Mouse (Mus musculus): Measurements from ENCODE around the gene Ttc7b. TPM values are rescaled to one million over a fixed set of nuclear protein-coding genes. Genes with fewer than 3 reads are reported as not detected.

Ttc7b gene
- polyA plus RNA-seq, 1 experiment from 2014 or later, result 4.2 TPM

DNA sequence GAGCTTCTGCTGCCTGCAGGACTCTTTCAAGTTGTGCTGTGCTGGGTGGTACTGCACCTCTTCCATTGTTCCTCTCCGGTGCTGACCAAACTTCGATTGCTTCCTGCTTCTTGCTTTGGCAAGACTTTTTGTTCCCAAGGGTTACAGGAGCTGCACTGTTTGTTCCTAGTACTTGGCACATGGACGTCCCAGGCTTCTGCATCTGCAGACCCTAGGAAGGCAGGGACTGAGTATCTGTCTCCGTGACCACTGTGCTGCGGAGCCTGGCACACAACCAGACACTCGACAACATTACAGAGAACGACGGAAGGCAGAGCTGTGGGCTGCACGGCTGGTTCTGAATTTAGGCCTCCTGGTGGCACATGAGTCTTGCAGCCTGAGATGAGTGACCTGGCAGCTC lies 192.1 kb downstream of the Ttc7b start:
- peaks cover 48% of the 10 kb centered on the region for H3K36me3 ChIP-seq (replicated peaks)
- H3K27me3 ChIP-seq (replicated peaks; ENCODE audit: low read depth, poor library complexity, severe bottlenecking), result no peaks in the 10 kb centered on the region
- H3K27ac ChIP-seq (replicated peaks), result no peak overlapping the region
- 90% methylated on average over 9 of the region's 9 CpGs for WGBS
- no peak for DNase-seq (ENCODE audit: low spot score)
- no peaks in the 10 kb centered on the region for H3K4me1 ChIP-seq
- no peaks in the 10 kb centered on the region for H3K9me3 ChIP-seq
- H3K4me3 ChIP-seq, result no peak overlapping the region

GRCm38 (mm10) chr12:100326732-100327131 lies 193.9 kb downstream of the Ttc7b start:
- H3K4me3 ChIP-seq, result no peak overlapping the region
- H3K9me3 ChIP-seq, result no peaks in the 10 kb centered on the region
- H3K27ac ChIP-seq (replicated peaks), result no peak overlapping the region
- H3K4me1 ChIP-seq, result no peaks in the 10 kb centered on the region
- WGBS, result 76% methylated on average over 2 of the region's 2 CpGs
- DNase-seq (ENCODE audit: low spot score), result no peak
- H3K27me3 ChIP-seq (replicated peaks; ENCODE audit: low read depth, poor library complexity, severe bottlenecking), result no peaks in the 10 kb centered on the region
- peaks cover 46% of the 10 kb centered on the region for H3K36me3 ChIP-seq (replicated peaks)

GRCm38 (mm10) chr12:100325618-100326017 lies 195.0 kb downstream of the Ttc7b start:
- no peak overlapping the region for H3K27ac ChIP-seq (replicated peaks)
- H3K36me3 ChIP-seq (replicated peaks), result peaks cover 49% of the 10 kb centered on the region
- H3K4me1 ChIP-seq, result no peaks in the 10 kb centered on the region
- H3K9me3 ChIP-seq, result no peaks in the 10 kb centered on the region
- H3K27me3 ChIP-seq (replicated peaks; ENCODE audit: low read depth, poor library complexity, severe bottlenecking), result no peaks in the 10 kb centered on the region
- no peak overlapping the region for H3K4me3 ChIP-seq
- 96% methylated on average over 4 of the region's 4 CpGs for WGBS
- no peak for DNase-seq (ENCODE audit: low spot score)

DNA sequence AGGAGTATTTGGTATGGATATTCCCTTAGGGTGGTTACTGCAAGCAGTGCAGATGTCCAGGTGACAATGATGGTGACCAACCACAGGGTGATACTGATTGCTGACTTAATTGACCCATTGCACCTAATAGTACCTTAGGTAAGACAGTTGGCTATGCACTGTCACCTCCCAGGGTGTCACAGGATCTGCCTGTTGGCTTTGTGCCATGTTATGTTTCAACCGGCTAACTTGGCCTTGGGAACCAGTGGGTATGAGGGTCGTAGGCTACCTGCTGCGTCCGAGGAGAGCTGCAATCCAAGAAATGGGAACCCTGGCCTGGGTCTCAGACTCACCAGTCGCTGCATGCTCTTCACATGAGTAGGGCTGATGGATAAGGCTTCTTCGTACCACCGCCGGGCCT lies 195.4 kb downstream of the Ttc7b start:
- 95% methylated on average over 8 of the region's 8 CpGs for WGBS
- Histone ChIP-seq H3K4me1 (no peaks in the 10 kb centered on the region), H3K27me3 (replicated peaks; ENCODE audit: low read depth, poor library complexity, severe bottlenecking) (no peaks in the 10 kb centered on the region), H3K9me3 (no peaks in the 10 kb centered on the region), H3K27ac (replicated peaks) (no peak overlapping the region), H3K36me3 (replicated peaks) (peaks cover 51% of the 10 kb centered on the region), H3K4me3 (no peak overlapping the region)
- DNase-seq (ENCODE audit: low spot score), result no peak

DNA sequence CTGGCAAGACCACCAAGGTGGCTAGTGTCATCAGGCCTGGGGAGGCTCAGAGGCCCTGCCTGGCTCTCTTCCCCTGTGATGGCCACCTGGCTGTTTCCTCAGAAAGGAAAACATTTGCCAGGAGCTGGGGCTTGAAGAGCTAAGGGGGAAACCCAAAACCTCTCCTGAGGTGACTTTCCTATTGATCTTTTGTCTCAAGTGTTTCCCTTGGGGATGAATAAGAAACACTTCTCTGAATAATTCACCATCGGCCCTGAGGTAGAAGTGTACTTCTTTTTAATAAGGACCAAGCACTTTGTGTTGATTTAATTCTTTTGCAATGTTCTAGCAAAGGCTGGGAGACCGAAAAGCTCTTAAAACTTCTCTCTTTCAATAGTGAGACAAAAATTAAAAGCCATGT lies 197.0 kb downstream of the Ttc7b start:
- Histone ChIP-seq H3K4me1 (peaks cover 6% of the 10 kb centered on the region; the same call in 1 of the 2 replicates), H3K9me3 (no peaks in the 10 kb centered on the region), H3K27ac (replicated peaks) (no peak overlapping the region), H3K36me3 (replicated peaks) (peaks cover 58% of the 10 kb centered on the region), H3K4me3 (no peak overlapping the region), H3K27me3 (replicated peaks; ENCODE audit: low read depth, poor library complexity, severe bottlenecking) (no peaks in the 10 kb centered on the region)
- DNase-seq (ENCODE audit: low spot score), result no peak
- 63% methylated on average over 2 of the region's 2 CpGs for WGBS

DNA sequence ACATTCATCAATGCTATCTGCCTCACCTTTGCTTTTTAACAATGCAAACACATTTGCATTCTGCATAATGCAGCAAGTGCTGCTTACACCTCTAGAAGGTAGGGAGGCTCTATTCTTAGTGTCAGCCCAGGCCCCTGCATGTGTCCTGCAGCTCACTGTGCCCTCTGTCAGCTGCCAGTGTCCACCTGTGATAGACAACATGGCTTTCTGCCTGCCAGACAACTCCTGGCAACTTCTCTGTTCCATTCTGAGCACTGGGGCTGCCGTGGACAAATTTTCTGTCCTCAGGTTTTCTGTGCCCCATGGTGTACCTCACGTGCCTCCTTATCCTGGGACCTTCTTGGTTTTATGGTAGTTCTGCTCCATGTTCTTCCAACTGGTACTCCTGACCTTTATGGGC lies 198.4 kb downstream of the Ttc7b start:
- WGBS, result 88% methylated on average over 2 of the region's 2 CpGs
- Histone ChIP-seq H3K9me3 (no peaks in the 10 kb centered on the region), H3K27ac (replicated peaks) (no peak overlapping the region), H3K27me3 (replicated peaks; ENCODE audit: low read depth, poor library complexity, severe bottlenecking) (no peaks in the 10 kb centered on the region), H3K4me1 (peaks cover 6% of the 10 kb centered on the region; the same call in 1 of the 2 replicates), H3K4me3 (no peak overlapping the region), H3K36me3 (replicated peaks) (peaks cover 52% of the 10 kb centered on the region)
- no peak for DNase-seq (ENCODE audit: low spot score)

DNA sequence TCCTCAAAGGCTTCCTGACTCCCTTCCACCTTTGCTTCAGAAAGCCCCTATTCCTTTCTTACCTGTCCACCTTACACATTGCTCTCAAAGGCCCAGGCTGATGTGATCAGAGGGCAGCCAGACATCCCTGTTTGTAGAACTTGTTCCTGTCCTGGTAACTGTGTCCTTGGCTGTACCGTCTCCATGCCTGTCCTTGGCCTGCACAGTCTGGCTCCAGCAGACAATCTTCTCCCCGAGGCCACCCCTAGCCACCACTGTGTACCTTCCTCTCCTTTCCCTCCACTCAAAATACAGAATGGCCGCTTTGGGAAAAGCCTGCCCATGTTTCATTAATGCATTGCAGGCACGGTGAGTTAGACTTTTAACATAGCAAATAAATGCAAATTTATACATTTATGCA lies 199.1 kb downstream of the Ttc7b start:
- Histone ChIP-seq H3K27me3 (replicated peaks; ENCODE audit: low read depth, poor library complexity, severe bottlenecking) (no peaks in the 10 kb centered on the region), H3K27ac (replicated peaks) (no peak overlapping the region), H3K4me3 (no peak overlapping the region), H3K9me3 (no peaks in the 10 kb centered on the region), H3K36me3 (replicated peaks) (peaks cover 52% of the 10 kb centered on the region), H3K4me1 (peaks cover 6% of the 10 kb centered on the region; the same call in 1 of the 2 replicates)
- 91% methylated on average over 4 of the region's 4 CpGs for WGBS
- DNase-seq (ENCODE audit: low spot score), result no peak

DNA sequence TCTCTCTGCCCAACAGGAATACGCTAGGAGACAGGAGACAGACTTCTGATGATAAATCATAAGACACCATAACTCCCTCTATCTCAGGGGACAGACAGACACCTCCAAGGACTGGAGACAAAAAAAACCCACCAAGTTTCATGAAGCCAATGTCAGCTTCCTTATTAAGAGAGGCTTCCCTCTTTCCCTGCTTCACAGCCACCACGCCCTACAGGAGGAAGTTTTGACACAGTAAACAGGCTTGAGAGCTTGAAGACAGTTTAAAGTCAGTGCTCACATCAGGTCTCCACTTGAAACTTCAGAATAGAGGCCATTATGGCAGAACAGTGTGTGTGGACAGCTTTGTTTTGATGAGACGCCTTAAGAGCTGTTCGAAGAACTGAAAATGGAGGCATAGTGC lies 200.9 kb downstream of the Ttc7b start:
- 92% methylated on average over 4 of the region's 4 CpGs for WGBS
- Histone ChIP-seq H3K4me1 (peaks cover 16% of the 10 kb centered on the region), H3K4me3 (no peak overlapping the region), H3K27me3 (replicated peaks; ENCODE audit: low read depth, poor library complexity, severe bottlenecking) (no peaks in the 10 kb centered on the region), H3K9me3 (no peaks in the 10 kb centered on the region), H3K27ac (replicated peaks) (no peak overlapping the region), H3K36me3 (replicated peaks) (peaks cover 41% of the 10 kb centered on the region)
- no peak for DNase-seq (ENCODE audit: low spot score)

- Histone ChIP-seq H3K4me3 (no peak overlapping the region), H3K36me3 (replicated peaks) (peaks cover 29% of the 10 kb centered on the region), H3K9me3 (no peaks in the 10 kb centered on the region), H3K27ac (replicated peaks) (no peak overlapping the region), H3K4me1 (peaks cover 17% of the 10 kb centered on the region), H3K27me3 (replicated peaks; ENCODE audit: low read depth, poor library complexity, severe bottlenecking) (no peaks in the 10 kb centered on the region)
- WGBS, result 72% methylated on average over 3 of the region's 3 CpGs
- no peak for DNase-seq (ENCODE audit: low spot score)
Observed at GRCm38 (mm10) chr12:100317936-100318335, 202.7 kb downstream of the Ttc7b start.

GRCm38 (mm10) chr12:100316094-100316493 lies 204.5 kb downstream of the Ttc7b start:
- Histone ChIP-seq H3K4me3 (no peak overlapping the region), H3K27me3 (replicated peaks; ENCODE audit: low read depth, poor library complexity, severe bottlenecking) (no peaks in the 10 kb centered on the region), H3K27ac (replicated peaks) (no peak overlapping the region), H3K9me3 (no peaks in the 10 kb centered on the region), H3K4me1 (peaks cover 22% of the 10 kb centered on the region), H3K36me3 (replicated peaks) (peaks cover 27% of the 10 kb centered on the region)
- 71% methylated on average over 9 of the region's 9 CpGs for WGBS
- no peak for DNase-seq (ENCODE audit: low spot score)

- Histone ChIP-seq H3K27me3 (replicated peaks; ENCODE audit: low read depth, poor library complexity, severe bottlenecking) (no peaks in the 10 kb centered on the region), H3K9me3 (no peaks in the 10 kb centered on the region), H3K4me1 (peaks cover 27% of the 10 kb centered on the region), H3K4me3 (no peak overlapping the region), H3K27ac (replicated peaks) (no peak overlapping the region), H3K36me3 (replicated peaks) (peaks cover 26% of the 10 kb centered on the region)
- no peak for DNase-seq (ENCODE audit: low spot score)
- 80% methylated on average over 8 of the region's 8 CpGs for WGBS
Observed at GRCm38 (mm10) chr12:100315119-100315885, 205.3 kb downstream of the Ttc7b start.

DNA sequence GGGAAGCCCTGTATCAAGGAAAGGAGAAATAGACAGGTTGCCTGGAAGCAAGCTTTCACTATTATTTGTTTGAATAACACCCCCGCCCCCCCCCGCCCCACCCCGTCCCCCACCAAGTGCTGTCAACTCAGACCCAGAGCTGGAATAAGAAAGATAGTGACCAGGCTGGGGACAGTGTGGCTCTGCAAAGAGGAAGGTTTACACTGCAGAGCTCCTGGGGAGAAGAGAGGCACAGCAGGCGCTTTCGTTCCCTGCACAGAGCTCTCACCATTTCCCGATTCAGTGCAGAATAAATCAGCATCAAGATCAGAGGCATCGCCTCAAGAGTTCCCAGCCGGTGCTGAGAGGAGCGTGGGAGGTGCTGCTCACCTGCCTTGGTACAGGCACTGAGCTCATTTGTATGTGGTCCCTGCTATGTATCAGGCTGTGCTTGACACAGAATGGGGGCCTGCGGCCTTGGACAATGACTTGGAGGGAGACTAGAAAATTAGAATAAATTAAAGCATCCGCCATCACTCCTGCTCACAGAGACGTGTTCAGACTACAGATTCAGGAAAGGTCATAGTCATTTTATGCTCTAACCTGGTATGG lies 206.7 kb downstream of the Ttc7b start:
- Histone ChIP-seq H3K9me3 (no peaks in the 10 kb centered on the region), H3K4me1 (peaks cover 21% of the 10 kb centered on the region), H3K27me3 (replicated peaks; ENCODE audit: low read depth, poor library complexity, severe bottlenecking) (no peaks in the 10 kb centered on the region), H3K27ac (replicated peaks) (no peak overlapping the region), H3K36me3 (replicated peaks) (peaks cover 12% of the 10 kb centered on the region; the same call in 1 of the 2 replicates), H3K4me3 (no peak overlapping the region)
- 64% methylated on average over 12 of the region's 12 CpGs for WGBS
- no peak for DNase-seq (ENCODE audit: low spot score)

- 86% methylated on average over 6 of the region's 6 CpGs for WGBS
- peaks cover 10% of the 10 kb centered on the region; the same call in 1 of the 2 replicates for H3K36me3 ChIP-seq (replicated peaks)
- no peak for DNase-seq (ENCODE audit: low spot score)
- no peak overlapping the region for H3K4me3 ChIP-seq
- no peaks in the 10 kb centered on the region for H3K27me3 ChIP-seq (replicated peaks; ENCODE audit: low read depth, poor library complexity, severe bottlenecking)
- H3K4me1 ChIP-seq, result peaks cover 26% of the 10 kb centered on the region
- H3K9me3 ChIP-seq, result no peaks in the 10 kb centered on the region
- no peak overlapping the region for H3K27ac ChIP-seq (replicated peaks)
Observed at GRCm38 (mm10) chr12:100313209-100313608, 207.4 kb downstream of the Ttc7b start.

Measured in embryonic facial prominence, embryonic 10.5 days (tissue).